Mouse (Mus musculus) cerebellum, adult 11 months (tissue): ENCODE results near the gene ccdc198.
"Not testable (repeated sequence)": the region's sequence is repeated elsewhere in the genome, so short reads cannot be mapped to it uniquely, and the experiment has no call there.

Experiments
- DNase-seq: peaks from one replicate; pipeline ENCODE4 v3.0.0; 2022

ccdc198 gene

DNA sequence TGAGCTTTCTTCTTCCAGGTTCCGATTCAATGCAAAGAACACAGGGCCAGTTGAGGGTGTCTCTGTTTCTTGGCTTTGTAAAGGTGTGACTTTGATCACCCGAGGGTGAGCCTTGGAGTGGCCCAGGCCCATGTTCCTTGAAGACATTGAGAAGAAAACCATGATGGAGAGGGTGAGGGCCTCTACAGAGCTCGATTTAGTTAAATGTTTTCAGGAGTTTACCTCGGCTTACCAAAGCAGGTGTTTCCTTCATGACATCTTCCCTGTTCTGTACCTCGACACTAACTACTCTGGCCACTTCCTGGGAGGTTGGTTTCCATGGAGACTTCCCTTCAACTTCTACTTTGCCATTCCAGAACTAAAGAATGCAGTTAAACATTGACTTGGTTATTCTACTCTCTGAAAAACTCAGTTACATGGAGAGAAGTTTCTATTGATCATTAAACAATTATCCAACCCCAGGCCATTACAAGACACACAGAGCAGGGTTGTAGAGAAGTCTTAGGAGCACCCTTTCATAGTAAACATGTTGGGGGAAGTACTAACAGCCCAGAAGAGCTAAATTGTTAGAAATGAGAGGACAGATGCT, at the start of gene ccdc198:
TSS of gene ccdc198 (minus strand) at position 349 of the 589 bp plus-strand sequence.
- no peak for DNase-seq

DNA sequence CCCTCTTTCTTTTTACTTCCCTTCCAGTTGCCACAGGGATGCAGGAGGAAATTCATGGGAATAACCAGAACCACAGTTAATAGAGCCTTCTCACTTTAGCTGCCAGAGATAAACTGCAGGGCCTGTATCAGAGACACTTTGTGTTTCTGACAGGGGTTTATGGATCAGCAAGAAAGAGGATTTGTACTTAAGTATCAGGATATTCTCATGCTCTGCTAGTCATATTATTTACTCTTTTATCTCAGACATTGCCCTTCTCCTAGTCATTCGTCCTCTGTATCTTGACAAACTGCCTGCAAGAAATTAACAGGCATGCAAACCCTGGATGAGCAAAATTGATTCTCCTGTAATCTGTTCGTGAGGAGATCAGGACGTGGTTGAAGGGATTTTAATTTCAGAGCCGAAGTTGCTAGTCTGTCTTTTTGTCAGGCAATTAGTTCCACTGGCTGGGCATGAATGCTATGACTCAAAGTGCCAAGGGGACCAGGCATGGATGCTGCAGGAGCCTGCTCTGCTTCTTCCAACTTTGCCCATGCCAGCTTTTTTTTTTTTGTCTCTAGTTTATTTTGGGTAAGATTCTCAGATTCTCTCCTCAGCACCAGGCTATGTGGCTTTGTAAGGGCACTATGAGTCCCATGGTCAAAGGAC, 48.7 kb upstream of the ccdc198 start:
- DNase-seq: no peak

GRCm38 (mm10) chr14:49290029-49290745, 44.9 kb upstream of the ccdc198 start:
- DNase-seq: no peak

GRCm38 (mm10) chr14:49283784-49284655, 38.7 kb upstream of the ccdc198 start:
- DNase-seq: no peak

- DNase-seq: no peak
These were observed 33.6 kb upstream of the ccdc198 start for GRCm38 (mm10) chr14:49278880-49279279.

GRCm38 (mm10) chr14:49278479-49278878, 33.2 kb upstream of the ccdc198 start:
- not testable (repeated sequence) for DNase-seq

GRCm38 (mm10) chr14:49277642-49278041, 32.4 kb upstream of the ccdc198 start:
- no peak for DNase-seq

DNA sequence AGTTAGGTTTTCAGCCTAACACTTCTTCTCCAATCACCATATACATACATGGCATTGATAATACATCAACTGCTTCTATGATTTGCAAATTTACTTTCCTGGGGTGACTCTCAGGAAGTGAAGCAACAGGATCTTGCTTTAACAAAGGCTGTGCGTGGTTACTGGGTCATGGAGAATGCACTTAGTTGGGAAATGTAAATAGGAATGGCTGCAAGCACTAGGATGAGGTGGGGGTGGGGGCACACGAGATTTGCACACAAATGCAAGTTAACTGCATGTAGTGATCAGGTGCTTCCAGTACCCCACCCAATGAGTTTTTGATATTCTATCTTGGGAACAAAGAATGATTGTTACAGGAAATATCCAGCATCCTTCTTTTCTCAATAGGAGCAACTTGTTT, 30.1 kb upstream of the ccdc198 start:
- DNase-seq: no peak

GRCm38 (mm10) chr14:49265286-49266002, 20.2 kb upstream of the ccdc198 start:
- DNase-seq: no peak

DNA sequence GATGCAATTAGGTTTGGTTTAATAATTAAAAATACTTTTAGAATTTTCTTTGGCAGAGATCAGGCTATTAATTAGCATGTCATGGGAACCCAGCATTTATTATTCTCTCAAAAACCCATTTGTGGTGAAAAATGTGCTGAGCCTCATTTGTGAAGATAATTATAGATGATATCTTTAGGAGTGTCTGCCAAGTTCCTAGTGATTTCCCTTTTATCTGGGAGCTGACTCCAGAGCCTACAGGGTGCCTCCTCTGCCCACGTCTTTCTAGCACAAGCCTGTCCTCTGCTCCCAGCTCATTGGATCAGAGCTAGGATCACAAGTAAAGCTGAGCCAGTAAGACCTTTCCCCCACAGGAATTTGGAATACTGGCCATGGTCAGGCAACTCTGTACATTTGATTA, 3.8 kb downstream of the ccdc198 start:
- no peak for DNase-seq

DNA sequence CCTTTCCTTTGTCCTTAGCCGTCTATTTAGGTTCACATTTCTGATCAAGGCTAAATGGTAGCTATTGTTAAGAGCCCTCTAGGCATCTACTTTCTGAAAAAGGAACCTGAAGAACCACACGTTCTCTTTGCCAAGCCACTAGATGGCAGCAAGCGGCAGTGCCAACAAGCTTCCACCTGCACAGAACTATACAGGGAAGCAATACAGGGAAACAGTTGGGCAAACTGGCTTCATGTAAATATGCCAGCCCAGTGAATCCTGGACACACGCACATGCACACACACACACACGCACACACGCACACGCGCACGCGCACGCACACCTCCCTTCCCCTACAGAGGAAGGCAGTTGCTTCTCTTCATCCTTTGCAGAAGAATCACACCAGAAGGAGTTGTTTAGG, 7.1 kb downstream of the ccdc198 start:
- peak; percentile 67 for DNase-seq

DNA sequence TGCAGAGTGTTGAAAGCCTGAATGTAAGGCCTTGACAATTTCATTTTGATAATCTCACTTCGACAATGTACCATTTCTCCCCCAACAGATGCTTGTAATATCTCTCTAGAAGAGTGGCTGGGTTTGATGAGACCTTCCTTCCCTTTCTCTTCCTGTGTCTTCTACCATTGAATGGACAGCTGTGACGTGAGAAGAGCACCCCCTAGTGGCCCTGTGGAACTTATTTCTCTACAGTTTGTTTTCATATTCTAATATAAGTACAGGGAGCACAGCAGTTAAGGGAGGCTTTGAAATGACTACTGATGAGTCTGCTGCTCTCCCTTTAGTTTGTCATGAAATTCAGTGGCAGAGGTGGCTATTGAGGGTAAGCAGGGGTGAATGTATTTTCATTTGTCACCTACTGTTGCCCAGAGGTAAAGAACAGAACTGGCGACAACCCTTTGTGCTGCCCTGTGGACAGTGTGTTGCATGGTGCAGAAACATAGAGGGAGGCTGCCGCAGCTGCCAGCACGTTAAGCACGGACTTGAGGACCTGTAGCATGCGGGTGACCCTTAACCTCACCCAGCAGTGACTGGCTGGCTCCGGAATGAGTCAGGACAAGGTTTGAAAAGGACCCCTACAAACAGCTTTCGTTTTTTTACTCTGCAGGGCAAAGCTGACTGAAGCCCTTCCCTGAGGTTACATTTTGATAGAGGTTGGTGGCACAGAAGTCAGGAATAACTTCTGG, 10.3 kb downstream of the ccdc198 start:
- DNase-seq: peak; percentile 11

- no peak for DNase-seq
These were observed 13.4 kb downstream of the ccdc198 start for GRCm38 (mm10) chr14:49231845-49232244.

DNA sequence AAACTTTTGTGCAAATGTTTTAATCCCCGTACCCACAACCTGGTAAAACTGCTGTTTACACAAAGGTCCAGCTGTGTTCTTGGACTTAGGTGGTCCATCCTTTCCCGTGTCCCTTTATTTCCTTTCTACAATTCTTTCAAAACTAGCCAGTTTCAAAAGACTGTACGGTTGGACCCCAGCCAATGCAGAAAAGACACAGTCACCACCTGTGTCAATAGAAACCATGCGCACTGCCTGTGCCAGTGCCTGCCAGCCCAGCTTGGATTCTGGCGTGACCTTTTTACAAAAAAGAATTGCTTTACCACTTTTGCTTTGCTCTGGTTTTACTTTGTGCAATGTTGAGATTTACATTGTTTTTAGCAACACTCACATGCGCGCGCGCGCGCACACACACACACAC, 18.3 kb downstream of the ccdc198 start:
- DNase-seq: no peak

DNA sequence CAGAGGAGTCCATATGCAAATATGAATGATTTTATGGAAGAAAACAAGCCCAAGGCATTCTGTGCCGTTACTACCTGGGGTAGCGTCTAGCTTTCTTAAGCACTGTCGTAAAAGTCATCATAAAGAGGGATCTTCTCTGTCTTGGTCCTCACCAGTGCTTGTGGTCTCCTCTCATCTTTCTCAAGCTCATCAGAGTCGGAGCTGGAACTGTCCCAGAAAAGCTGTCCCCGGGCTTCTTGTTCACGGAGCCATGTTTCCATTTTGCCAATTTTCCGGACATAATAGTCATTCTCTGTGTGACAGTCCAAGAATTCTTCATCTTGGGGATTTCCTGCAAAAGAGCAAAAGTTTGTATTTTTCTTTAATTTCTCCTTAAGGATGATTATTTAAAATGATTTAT, 18.8 kb downstream of the ccdc198 start:
- DNase-seq: no peak

- DNase-seq: no peak
These were observed 23.5 kb downstream of the ccdc198 start for GRCm38 (mm10) chr14:49221771-49222170.

DNA sequence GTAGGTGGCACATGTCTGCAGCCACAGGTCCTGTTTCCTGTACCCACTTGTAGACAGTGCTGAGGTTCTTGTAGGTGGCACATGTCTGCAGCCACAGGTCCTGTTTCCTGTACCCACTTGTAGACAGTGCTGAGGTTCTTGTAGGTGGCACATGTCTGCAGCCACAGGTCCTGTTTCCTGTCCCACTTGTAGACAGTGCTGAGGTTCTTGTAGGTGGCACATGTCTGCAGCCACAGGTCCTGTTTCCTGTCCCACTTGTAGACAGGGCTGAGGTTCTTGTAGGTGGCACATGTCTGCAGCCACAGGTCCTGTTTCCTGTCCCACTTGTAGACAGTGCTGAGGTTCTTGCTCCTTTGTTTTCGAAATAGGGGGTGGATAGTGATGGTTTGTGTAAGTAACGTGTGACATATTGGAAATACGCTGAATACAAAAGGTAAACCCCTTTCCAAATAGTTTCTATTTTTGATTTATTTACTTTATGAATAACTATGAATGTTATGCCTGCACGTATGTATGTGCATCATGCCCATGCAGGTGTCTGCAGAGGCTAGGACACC, 25.7 kb downstream of the ccdc198 start:
- DNase-seq: not testable (repeated sequence)

- no peak for DNase-seq
These were observed 26.6 kb downstream of the ccdc198 start for GRCm38 (mm10) chr14:49218677-49219076.

DNA sequence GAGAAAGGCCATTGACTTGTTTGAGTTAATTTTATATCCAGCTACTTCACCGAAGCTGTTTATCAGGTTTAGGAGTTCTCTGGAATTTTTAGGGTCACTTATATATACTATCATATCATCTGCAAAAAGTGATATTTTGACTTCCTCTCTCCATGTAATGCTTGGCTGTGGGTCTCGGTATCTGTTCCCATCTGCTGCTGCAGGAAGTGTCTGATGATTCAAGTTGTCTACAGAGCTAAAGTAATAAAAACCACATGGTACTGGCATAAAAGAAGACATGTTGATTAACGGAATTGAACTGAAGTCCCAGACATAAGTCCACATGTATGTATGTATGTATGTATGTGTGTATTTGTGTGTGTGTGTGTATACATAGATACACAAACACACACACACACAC, 35.1 kb downstream of the ccdc198 start:
- not testable (repeated sequence) for DNase-seq

GRCm38 (mm10) chr14:49201073-49201778, 44.0 kb downstream of the ccdc198 start:
- no peak for DNase-seq

DNA sequence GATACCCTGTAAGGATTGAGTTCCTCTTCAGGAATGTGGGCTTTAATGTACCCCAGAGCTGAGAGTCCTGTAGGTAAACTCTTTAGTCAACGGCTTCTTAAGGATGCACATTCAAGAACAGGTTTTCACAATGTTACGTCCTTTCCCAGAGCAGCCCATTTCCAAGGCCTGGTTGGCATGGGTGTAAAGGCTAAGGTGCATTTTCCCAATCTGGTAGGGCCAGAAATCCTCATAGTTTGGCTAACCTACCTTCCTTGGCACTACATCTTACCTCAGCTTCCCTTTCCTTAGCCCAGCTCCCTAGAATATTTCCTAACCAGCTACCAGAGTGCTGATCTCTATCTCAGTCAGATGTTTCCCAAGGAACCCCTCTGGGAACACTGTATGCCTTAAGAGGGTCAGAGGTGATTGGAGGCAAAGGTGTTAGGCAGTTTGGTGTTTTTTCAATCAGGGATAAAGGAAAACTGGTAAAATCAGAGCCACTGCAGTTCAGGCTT, 48.2 kb downstream of the ccdc198 start:
- DNase-seq: no peak
